Mouse (Mus musculus) heart, adult 2 months (tissue): ENCODE measurements around the gene Bahd1.

ENCODE experiments used
- CTCF ChIP-seq: fragments of 200-600 bp; IDR thresholded peaks from 2 replicates; pipeline ENCODE4 v1.8.1; 2022; ENCODE audit warnings: antibody characterized with exemption, mild to moderate bottlenecking, moderate library complexity
- EP300 ChIP-seq: fragments of 200-500 bp; IDR thresholded peaks from 2 replicates; pipeline ENCODE4 v1.6.1; 2011; ENCODE audit warnings: low read depth, low read length, control low read depth; ENCODE audit not compliant: insufficient read depth
- POLR2A ChIP-seq: fragments of 200-500 bp; IDR thresholded peaks from 2 replicates; pipeline ENCODE4 v1.6.1; 2011; ENCODE audit warnings: mild to moderate bottlenecking, low read depth, low read length, control low read depth; ENCODE audit not compliant: insufficient read depth

GRCm38 (mm10) chr2:118876453-118876852 is 23.7 kb upstream of the Bahd1 start:
- no peak for TF ChIP-seq CTCF
- no peak for TF ChIP-seq EP300
- no peak for TF ChIP-seq POLR2A
